Mouse (Mus musculus) intestine, embryonic 16.5 days (tissue): ENCODE results near the gene Bnc2. TPM values are rescaled to one million over a fixed set of nuclear protein-coding genes. Genes with fewer than 3 reads are reported as not detected.
A peak's percentile ranks its signal among the peaks of the same experiment; 100 is the strongest.

ENCODE experiments used
- ATAC-seq: fragments of 200-750 bp; cut with Nextera tagmentation; 2 replicates; pipeline ENCODE4 v1.8.0; 2017; ENCODE audit warnings: moderate TSS enrichment, moderate library complexity
- H3K27ac ChIP-seq: fragments of 300-500 bp; sonication (generic); 2 replicates; pipeline ENCODE4 v1.5.1; 2014; ENCODE audit warnings: mild to moderate bottlenecking, low read length
- H3K27me3 ChIP-seq: fragments of 300-500 bp; sonication (generic); replicated peaks from 2 replicates; pipeline ENCODE4 v1.6.1; 2014; ENCODE audit warnings: low read length, control low read depth, mixed read lengths; ENCODE audit not compliant: control insufficient read depth, insufficient read depth
- H3K36me3 ChIP-seq: fragments of 300-500 bp; sonication (generic); 2 replicates; pipeline ENCODE4 v1.6.1; 2014; ENCODE audit warnings: low read length, control low read depth; ENCODE audit not compliant: control insufficient read depth, insufficient read depth
- H3K4me1 ChIP-seq: fragments of 300-500 bp; sonication (generic); 2 replicates; pipeline ENCODE4 v1.6.1; 2014; ENCODE audit warnings: low read length, control low read depth, mixed read lengths; ENCODE audit not compliant: control insufficient read depth, insufficient read depth
- H3K4me2 ChIP-seq: fragments of 300-500 bp; sonication (generic); 2 replicates; pipeline ENCODE4 v1.6.1; 2014; ENCODE audit warnings: low read depth, low read length, control low read depth
- H3K4me3 ChIP-seq: fragments of 300-500 bp; sonication (generic); 2 replicates; pipeline ENCODE4 v1.5.1; 2014; ENCODE audit warnings: mild to moderate bottlenecking, low read length
- H3K9ac ChIP-seq: fragments of 300-500 bp; sonication (generic); 2 replicates; pipeline ENCODE4 v1.6.1; 2014; ENCODE audit warnings: low read depth, low read length
- H3K9me3 ChIP-seq: fragments of 300-500 bp; sonication (generic); 2 replicates; pipeline ENCODE4 v1.6.1; 2016; ENCODE audit warnings: low read length, control low read depth; ENCODE audit not compliant: control insufficient read depth
- WGBS: fragments of 180-500 bp; shearing (Covaris S2); extraction: QIAGEN DNeasy Blood & Tissue Kit; methylation state at CpG from one replicate; pipeline ENCODE4 v1.1.7; 2014; 5-methylcytosine and 5-hydroxymethylcytosine counted together
- polyA plus RNA-seq: library from polyadenylated mRNA; unstranded; fragments of >200 nt; fragmentation: Nextera tagmentation; extraction: Ambion mirVana; gene quantifications from 2 replicates; pipeline ENCODE4 v1.2.1, GENCODE M21; 2015

Bnc2 gene
- polyA plus RNA-seq, 1 experiment from 2014 or later = 8.9 TPM

- no peak overlapping the region for H3K4me3 ChIP-seq
- H3K4me1 ChIP-seq = peaks cover 16% of the 10 kb centered on the region
- no peak overlapping the region for H3K4me2 ChIP-seq
- no peak for ATAC-seq
- H3K27me3 ChIP-seq = no peaks in the 10 kb centered on the region
- H3K9ac ChIP-seq = no peak overlapping the region
- WGBS = 33% methylated on average over 15 of the region's 15 CpGs
- no peak overlapping the region for H3K27ac ChIP-seq
- H3K36me3 ChIP-seq = no peaks in the 10 kb centered on the region
- H3K9me3 ChIP-seq = no peaks in the 10 kb centered on the region
These were observed 147.8 kb downstream of the Bnc2 start for GRCm38 (mm10) chr4:84527066-84527933.

GRCm38 (mm10) chr4:84523651-84524221, 151.3 kb downstream of the Bnc2 start:
- 20% methylated on average over 4 of the region's 4 CpGs for WGBS
- Histone ChIP-seq H3K4me2 (no peak overlapping the region), H3K9me3 (no peaks in the 10 kb centered on the region), H3K4me3 (no peak overlapping the region), H3K27me3 (no peaks in the 10 kb centered on the region), H3K36me3 (no peaks in the 10 kb centered on the region), H3K27ac (peak overlapping the region; percentile 62), H3K4me1 (peaks cover 16% of the 10 kb centered on the region), H3K9ac (no peak overlapping the region)
- peak; percentile 48; the same call in 1 of the 2 replicates for ATAC-seq

GRCm38 (mm10) chr4:84523211-84523610, 151.9 kb downstream of the Bnc2 start:
- Histone ChIP-seq H3K4me3 (no peak overlapping the region), H3K9ac (no peak overlapping the region), H3K9me3 (no peaks in the 10 kb centered on the region), H3K4me2 (no peak overlapping the region), H3K27me3 (no peaks in the 10 kb centered on the region), H3K27ac (peak overlapping the region; percentile 62), H3K4me1 (peaks cover 16% of the 10 kb centered on the region), H3K36me3 (no peaks in the 10 kb centered on the region)
- peak; percentile 87 for ATAC-seq
- WGBS = 13% methylated on average over 5 of the region's 5 CpGs

- ATAC-seq = no peak
These were observed 153.5 kb downstream of the Bnc2 start for GRCm38 (mm10) chr4:84521562-84521961.

GRCm38 (mm10) chr4:84510466-84510865, 164.6 kb downstream of the Bnc2 start:
- no peaks in the 10 kb centered on the region for H3K36me3 ChIP-seq
- ATAC-seq = no peak
- WGBS = 93% methylated on average over 1 of the region's 1 CpGs
- H3K4me2 ChIP-seq = no peak overlapping the region
- H3K4me3 ChIP-seq = no peak overlapping the region
- no peak overlapping the region for H3K27ac ChIP-seq
- no peaks in the 10 kb centered on the region for H3K9me3 ChIP-seq
- H3K4me1 ChIP-seq = no peaks in the 10 kb centered on the region
- no peak overlapping the region for H3K9ac ChIP-seq
- H3K27me3 ChIP-seq = no peaks in the 10 kb centered on the region

More at GRCm38 (mm10) chr4:84521562-84521961, 153.5 kb downstream of the Bnc2 start:
- Histone ChIP-seq H3K9ac (no peak overlapping the region), H3K27me3 (no peaks in the 10 kb centered on the region), H3K4me2 (no peak overlapping the region), H3K9me3 (no peaks in the 10 kb centered on the region), H3K27ac (no peak overlapping the region), H3K4me3 (no peak overlapping the region), H3K36me3 (no peaks in the 10 kb centered on the region), H3K4me1 (peaks cover 16% of the 10 kb centered on the region)
- 81% methylated on average over 5 of the region's 5 CpGs for whole genome bisulfite sequencing

- no peak for ATAC-seq
- Histone ChIP-seq H3K4me1 (0 out of 2 replicates have a peak, but pooled peaks cover 3% of the 10 kb centered on the region), H3K4me3 (no peak overlapping the region), H3K4me2 (no peak overlapping the region), H3K36me3 (no peaks in the 10 kb centered on the region), H3K27me3 (no peaks in the 10 kb centered on the region), H3K9ac (no peak overlapping the region), H3K27ac (no peak overlapping the region), H3K9me3 (no peaks in the 10 kb centered on the region)
- 92% methylated on average over 3 of the region's 3 CpGs for WGBS
These were observed 167.5 kb downstream of the Bnc2 start for GRCm38 (mm10) chr4:84507551-84507950.

GRCm38 (mm10) chr4:84502581-84503269, 172.3 kb downstream of the Bnc2 start:
- ATAC-seq = no peak
- H3K4me2 ChIP-seq = no peak overlapping the region
- H3K27ac ChIP-seq = no peak overlapping the region
- H3K9ac ChIP-seq = no peak overlapping the region
- H3K4me3 ChIP-seq = no peak overlapping the region
- WGBS = 53% methylated on average over 8 of the region's 8 CpGs
- no peaks in the 10 kb centered on the region for H3K27me3 ChIP-seq
- no peaks in the 10 kb centered on the region for H3K9me3 ChIP-seq
- peaks cover 8% of the 10 kb centered on the region; the same call in 1 of the 2 replicates for H3K4me1 ChIP-seq
- no peaks in the 10 kb centered on the region for H3K36me3 ChIP-seq

- no peaks in the 10 kb centered on the region for H3K9me3 ChIP-seq
- H3K36me3 ChIP-seq = no peaks in the 10 kb centered on the region
- no peak overlapping the region for H3K4me2 ChIP-seq
- peaks cover 8% of the 10 kb centered on the region; the same call in 1 of the 2 replicates for H3K4me1 ChIP-seq
- 43% methylated on average over 4 of the region's 4 CpGs for WGBS
- H3K27me3 ChIP-seq = no peaks in the 10 kb centered on the region
- no peak overlapping the region for H3K4me3 ChIP-seq
- ATAC-seq = no peak
- no peak overlapping the region for H3K27ac ChIP-seq
- no peak overlapping the region for H3K9ac ChIP-seq
These were observed 174.2 kb downstream of the Bnc2 start for GRCm38 (mm10) chr4:84500796-84501349.

- Histone ChIP-seq H3K36me3 (no peaks in the 10 kb centered on the region), H3K4me1 (peaks cover 8% of the 10 kb centered on the region; the same call in 1 of the 2 replicates), H3K4me2 (no peak overlapping the region), H3K4me3 (no peak overlapping the region), H3K27ac (no peak overlapping the region), H3K27me3 (no peaks in the 10 kb centered on the region), H3K9ac (no peak overlapping the region), H3K9me3 (no peaks in the 10 kb centered on the region)
- no peak for ATAC-seq
- WGBS = 67% methylated on average over 9 of the region's 9 CpGs
These were observed 174.8 kb downstream of the Bnc2 start for GRCm38 (mm10) chr4:84500259-84500658.
